Mouse (Mus musculus) stomach, embryonic 14.5 days (tissue): ENCODE results near the gene Ampd3. TPM values are rescaled to one million over a fixed set of nuclear protein-coding genes. Genes with fewer than 3 reads are reported as not detected.

ENCODE experiments used
- ATAC-seq: fragments of 200-750 bp; cut with Nextera tagmentation; 2 replicates; pipeline ENCODE4 v1.8.0; 2017; ENCODE audit warnings: low read depth, moderate TSS enrichment; ENCODE audit not compliant: insufficient number of reproducible peaks, insufficient read depth, low FRiP score
- H3K27ac ChIP-seq: fragments of 300-500 bp; sonication (generic); 2 replicates; pipeline ENCODE4 v1.5.1; 2014; ENCODE audit warnings: mild to moderate bottlenecking, low read length, moderate library complexity, mixed read lengths
- H3K27me3 ChIP-seq: fragments of 300-500 bp; sonication (generic); 2 replicates; pipeline ENCODE4 v1.6.1; 2014; ENCODE audit warnings: low read length, control low read depth, mixed read lengths; ENCODE audit not compliant: control insufficient read depth, insufficient read depth
- H3K36me3 ChIP-seq: fragments of 300-500 bp; sonication (generic); 2 replicates; pipeline ENCODE4 v1.6.1; 2014; ENCODE audit warnings: mild to moderate bottlenecking, control low read depth, low read length, moderate library complexity, mixed read lengths; ENCODE audit not compliant: control insufficient read depth, insufficient read depth
- H3K4me1 ChIP-seq: fragments of 300-500 bp; sonication (generic); 2 replicates; pipeline ENCODE4 v1.6.1; 2014; ENCODE audit warnings: low read length, control low read depth, mixed read lengths; ENCODE audit not compliant: control insufficient read depth, insufficient read depth
- H3K4me2 ChIP-seq: fragments of 300-500 bp; sonication (generic); replicated peaks from 2 replicates; pipeline ENCODE4 v1.6.1; 2014; ENCODE audit warnings: low read depth, low read length, control low read depth
- H3K4me3 ChIP-seq: fragments of 300-500 bp; sonication (generic); 2 replicates; pipeline ENCODE4 v1.5.1; 2014; ENCODE audit warnings: low read depth, low read length, control low read depth
- H3K9ac ChIP-seq: fragments of 300-500 bp; sonication (generic); replicated peaks from 2 replicates; pipeline ENCODE4 v1.6.1; 2014; ENCODE audit warnings: low read depth, mild to moderate bottlenecking, control low read depth, low read length, moderate library complexity, mixed read lengths
- H3K9me3 ChIP-seq: fragments of 300-500 bp; sonication (generic); 2 replicates; pipeline ENCODE4 v1.6.1; 2016; ENCODE audit warnings: low read depth, low read length, control low read depth; ENCODE audit not compliant: control insufficient read depth
- WGBS: fragments of 180-500 bp; shearing (Covaris S2); extraction: QIAGEN DNeasy Blood & Tissue Kit; methylation state at CpG from one replicate; pipeline ENCODE4 v1.1.7; 2014; 5-methylcytosine and 5-hydroxymethylcytosine counted together
- microRNA-seq: library from miRNA; unstranded; fragments of <30 nt; microRNA quantifications from one replicate; pipeline ENCODE4, GENCODE M21; 2016
- polyA plus RNA-seq: library from polyadenylated mRNA; unstranded; fragments of >200 nt; fragmentation: Nextera tagmentation; extraction: Ambion mirVana; gene quantifications from 2 replicates; pipeline ENCODE4 v1.2.1, GENCODE M21; 2014

Ampd3 gene
- polyA plus RNA-seq, 1 experiment from 2014 or later = 2.1 TPM

GRCm38 (mm10) chr7:110860129-110860528 lies 92.1 kb downstream of the Ampd3 start:
- Histone ChIP-seq H3K4me1 (peaks cover 9% of the 10 kb centered on the region; the same call in 1 of the 2 replicates), H3K27ac (peak overlapping the region; percentile 34; the same call in 1 of the 2 replicates), H3K36me3 (no peaks in the 10 kb centered on the region), H3K9me3 (no peaks in the 10 kb centered on the region), H3K27me3 (no peaks in the 10 kb centered on the region), H3K4me2 (no peak overlapping the region), H3K4me3 (no peak overlapping the region), H3K9ac (no peak overlapping the region)
- WGBS = 27% methylated on average over 5 of the region's 5 CpGs
- no peak for ATAC-seq

Small RNA genes lying within 50 kb of the gene (microRNA-seq; reads per million reads assigned to microRNA genes)
- not detected for gene Gm47282

Other genes with a start within 250 kb of the Ampd3 start
- gene Sbf2, start 153.3 kb upstream of the Ampd3 start, polyA plus RNA-seq = 46.1 and 48.8 TPM in 2 replicates
- 3.4 and 4.0 TPM in 2 replicates for gene Adm, start 140.5 kb upstream of the Ampd3 start, polyA plus RNA-seq
- gene Rnf141, start 76.3 kb downstream of the Ampd3 start, polyA plus RNA-seq = 41.0 and 48.1 TPM in 2 replicates
- gene Lyve1, start 95.0 kb downstream of the Ampd3 start, polyA plus RNA-seq = 5.6 and 9.5 TPM in 2 replicates
- 30.0 and 36.3 TPM in 2 replicates for gene Mrvi1, start 214.3 kb downstream of the Ampd3 start, polyA plus RNA-seq